Mouse (Mus musculus) hindbrain, embryonic 14.5 days (tissue): ENCODE data around the gene Rxra. TPM values are rescaled to one million over a fixed set of nuclear protein-coding genes. Genes with fewer than 3 reads are reported as not detected.

ENCODE experiments used
- ATAC-seq: fragments of 200-750 bp; cut with Nextera tagmentation; 2 replicates; pipeline ENCODE4 v1.8.0; 2017; ENCODE audit warnings: moderate number of reproducible peaks, mild to moderate bottlenecking, moderate TSS enrichment, moderate library complexity; ENCODE audit not compliant: low FRiP score
- DNase-seq: peaks from one replicate; pipeline ENCODE4 v3.0.0-alpha.2; 2015; ENCODE audit warnings: low spot score
- H3K27ac ChIP-seq: fragments of 300-500 bp; sonication (generic); 2 replicates; pipeline ENCODE4 v1.5.1; 2014; ENCODE audit warnings: mild to moderate bottlenecking, moderate library complexity
- H3K27me3 ChIP-seq: fragments of 300-500 bp; sonication (generic); 2 replicates; pipeline ENCODE4 v1.6.1; 2014; ENCODE audit warnings: mild to moderate bottlenecking, low read length, mixed read lengths; ENCODE audit not compliant: control insufficient read depth, insufficient read depth
- H3K36me3 ChIP-seq: fragments of 300-500 bp; sonication (generic); replicated peaks from 2 replicates; pipeline ENCODE4 v1.6.1; 2014; ENCODE audit not compliant: control insufficient read depth, insufficient read depth
- H3K4me1 ChIP-seq: fragments of 300-500 bp; sonication (generic); replicated peaks from 2 replicates; pipeline ENCODE4 v1.6.1; 2014; ENCODE audit warnings: antibody characterized with exemption, low read length, mixed read lengths; ENCODE audit not compliant: control insufficient read depth, insufficient read depth
- H3K4me2 ChIP-seq: fragments of 300-500 bp; sonication (generic); replicated peaks from 2 replicates; pipeline ENCODE4 v1.6.1; 2014; ENCODE audit warnings: mild to moderate bottlenecking, moderate library complexity
- H3K4me3 ChIP-seq: fragments of 300-500 bp; sonication (generic); replicated peaks from 2 replicates; pipeline ENCODE4 v1.5.1; 2014; ENCODE audit warnings: mild to moderate bottlenecking, low read length
- H3K9ac ChIP-seq: fragments of 300-500 bp; sonication (generic); 2 replicates; pipeline ENCODE4 v1.6.1; 2014
- H3K9me3 ChIP-seq: fragments of 300-500 bp; sonication (generic); 2 replicates; pipeline ENCODE4 v1.6.1; 2016; ENCODE audit warnings: low read length; ENCODE audit not compliant: control insufficient read depth
- WGBS: fragments of 180-500 bp; shearing (Covaris S2); extraction: QIAGEN DNeasy Blood & Tissue Kit; methylation state at CpG from one replicate; pipeline ENCODE4 v1.1.7; 2014; 5-methylcytosine and 5-hydroxymethylcytosine counted together
- polyA plus RNA-seq: library from polyadenylated mRNA; unstranded; fragments of >200 nt; fragmentation: Nextera tagmentation; extraction: Ambion mirVana; gene quantifications from 2 replicates; pipeline ENCODE4 v1.2.1, GENCODE M21; 2014

Rxra gene
- polyA plus RNA-seq, 1 experiment from 2014 or later, result 2.4 TPM

DNA sequence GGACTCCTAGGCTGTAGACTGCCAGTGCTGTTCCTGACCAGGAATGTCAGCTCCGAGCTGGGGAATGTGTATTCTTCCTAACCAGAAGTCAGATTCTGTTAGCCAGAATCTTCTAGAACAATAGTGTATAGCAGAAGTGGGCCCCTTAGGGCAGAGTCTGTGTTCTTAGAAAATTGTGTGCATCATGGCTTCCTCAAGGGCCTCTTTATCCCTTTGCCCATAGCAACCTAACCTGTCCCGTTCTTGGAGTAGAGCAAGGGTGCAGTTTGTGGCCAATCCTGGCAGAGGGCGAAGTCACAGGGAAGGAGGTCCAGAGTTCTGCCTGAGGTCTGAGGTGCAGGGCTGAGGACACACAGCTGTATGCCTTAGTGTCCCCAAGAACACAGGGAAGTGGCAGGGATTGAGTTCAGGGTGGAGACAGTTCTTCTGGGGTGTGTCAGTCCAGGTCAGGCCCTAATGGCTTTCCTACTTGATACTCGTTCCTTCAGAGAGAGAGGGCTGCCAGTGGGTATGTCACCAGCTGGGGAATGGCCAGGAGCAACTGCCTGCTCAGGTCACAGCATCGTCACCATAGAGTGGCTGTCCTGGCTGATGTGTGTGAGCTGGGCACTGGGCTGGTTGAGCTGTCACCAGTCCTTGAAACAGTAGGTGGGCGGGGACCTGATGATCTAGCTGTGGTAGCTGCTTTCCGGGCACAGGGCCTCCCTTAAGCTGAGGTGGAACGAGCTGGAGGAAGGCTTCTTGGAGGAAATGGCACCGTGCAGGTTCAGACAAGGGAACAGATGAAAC, 27.8 kb downstream of the Rxra start:
- H3K36me3 ChIP-seq, result no peaks in the 10 kb centered on the region
- no peak overlapping the region for H3K4me2 ChIP-seq
- no peak overlapping the region for H3K4me3 ChIP-seq
- no peaks in the 10 kb centered on the region for H3K27me3 ChIP-seq
- ATAC-seq, result no peak
- no peaks in the 10 kb centered on the region for H3K9me3 ChIP-seq
- WGBS, result 77% methylated on average over 9 of the region's 9 CpGs
- H3K9ac ChIP-seq, result no peak overlapping the region
- H3K27ac ChIP-seq, result no peak overlapping the region
- no peak for DNase-seq
- peaks cover 30% of the 10 kb centered on the region for H3K4me1 ChIP-seq

DNA sequence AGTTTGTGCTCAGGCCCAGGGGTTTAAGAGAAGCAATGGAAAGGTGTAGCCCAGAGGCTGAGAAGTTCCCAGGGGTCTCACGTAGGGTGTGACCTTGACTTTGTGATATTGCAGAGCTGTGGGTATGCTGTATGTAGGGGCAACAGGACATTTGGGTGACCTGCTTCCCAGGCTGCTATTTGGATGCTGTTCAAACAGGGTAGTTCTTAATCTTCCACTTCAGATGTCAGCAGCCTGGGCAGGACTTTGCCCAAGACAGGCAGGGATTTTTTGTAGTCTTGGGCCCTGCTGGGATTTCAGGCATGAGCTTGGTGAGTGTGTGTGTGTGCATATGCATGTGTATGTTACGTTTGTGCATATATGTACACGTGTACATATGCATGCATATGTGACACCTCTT, 28.4 kb downstream of the Rxra start:
- ATAC-seq (no peak), DNase-seq (no peak)
- Histone ChIP-seq H3K4me1 (peaks cover 24% of the 10 kb centered on the region), H3K27me3 (no peaks in the 10 kb centered on the region), H3K4me3 (no peak overlapping the region), H3K9me3 (no peaks in the 10 kb centered on the region), H3K36me3 (no peaks in the 10 kb centered on the region), H3K9ac (no peak overlapping the region), H3K27ac (no peak overlapping the region), H3K4me2 (no peak overlapping the region)
- WGBS, result 86% methylated on average over 3 of the region's 3 CpGs

DNA sequence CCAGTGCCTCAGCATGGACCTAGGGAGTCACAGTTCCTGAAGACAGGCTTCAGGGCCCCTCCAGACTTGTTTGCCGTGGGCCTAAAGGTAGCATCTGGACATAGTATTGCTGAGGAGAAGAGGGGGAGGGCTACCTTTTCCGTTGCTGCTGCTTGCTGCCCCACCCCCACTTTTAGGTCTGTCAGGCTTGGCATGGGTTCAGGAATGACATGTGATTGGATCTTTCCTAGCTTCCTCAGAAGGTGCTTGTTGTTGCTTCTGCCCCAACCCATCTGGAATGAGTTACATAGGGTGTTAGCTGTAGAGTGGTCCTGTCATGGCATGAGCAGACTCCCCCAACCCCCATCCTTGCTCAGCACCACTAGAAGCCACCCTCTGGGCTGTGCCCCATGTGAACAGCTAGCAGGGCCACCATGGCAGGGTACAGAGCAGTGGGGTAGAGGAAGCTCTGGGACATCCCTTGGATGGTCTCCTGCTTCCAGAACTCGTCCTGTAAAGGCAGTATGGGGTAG, 34.7 kb downstream of the Rxra start:
- Histone ChIP-seq H3K9me3 (no peaks in the 10 kb centered on the region), H3K27me3 (no peaks in the 10 kb centered on the region), H3K36me3 (no peaks in the 10 kb centered on the region), H3K9ac (no peak overlapping the region), H3K4me1 (peaks cover 5% of the 10 kb centered on the region; the same call in 1 of the 2 replicates), H3K4me3 (no peak overlapping the region), H3K4me2 (no peak overlapping the region), H3K27ac (no peak overlapping the region)
- DNase-seq, result no peak
- no peak for ATAC-seq
- 50% methylated on average over 3 of the region's 3 CpGs for WGBS

DNA sequence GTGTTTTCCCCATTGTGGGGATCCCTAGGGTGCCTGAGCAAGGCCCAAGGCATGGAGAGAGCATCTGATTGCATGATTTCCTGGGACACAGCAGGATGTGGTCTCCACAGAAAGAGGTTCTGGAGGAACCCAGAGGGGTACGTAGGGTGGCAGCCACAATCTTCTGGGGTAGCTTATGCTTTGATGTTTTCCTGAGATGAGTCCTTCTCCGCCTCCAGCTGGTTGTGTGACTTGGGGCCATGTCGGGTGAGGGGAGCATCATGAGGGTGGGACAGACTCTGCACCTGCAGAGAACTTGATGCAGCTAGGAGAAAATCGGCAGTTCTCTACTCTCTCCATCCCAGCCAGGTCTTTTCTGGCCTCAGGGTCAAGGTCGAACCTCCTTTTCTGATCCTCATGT, 36.4 kb downstream of the Rxra start:
- Histone ChIP-seq H3K4me2 (no peak overlapping the region), H3K27ac (no peak overlapping the region), H3K27me3 (no peaks in the 10 kb centered on the region), H3K36me3 (no peaks in the 10 kb centered on the region), H3K4me1 (peaks cover 9% of the 10 kb centered on the region; the same call in 1 of the 2 replicates), H3K9ac (no peak overlapping the region), H3K4me3 (no peak overlapping the region), H3K9me3 (no peaks in the 10 kb centered on the region)
- no peak for ATAC-seq
- no peak for DNase-seq
- 95% methylated on average over 5 of the region's 5 CpGs for WGBS

DNA sequence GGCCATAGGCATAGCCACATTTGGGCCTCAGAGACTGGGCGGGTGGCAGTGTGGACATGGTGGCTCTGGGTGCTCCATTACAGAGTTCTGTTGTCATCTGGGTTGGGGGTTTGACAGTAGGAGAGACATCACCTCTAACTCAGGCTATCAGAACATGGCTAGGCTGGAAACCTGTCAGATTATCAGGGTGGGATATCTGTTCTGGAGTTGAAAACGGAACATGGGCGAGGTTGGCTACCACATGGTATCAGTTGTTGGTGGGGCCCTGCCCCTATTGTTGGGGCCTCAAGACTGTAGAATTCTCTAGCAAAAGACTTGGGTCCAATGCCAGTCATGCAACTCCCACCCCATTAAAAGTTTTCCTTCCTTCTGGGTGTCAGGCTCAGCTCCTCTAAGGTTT, 37.1 kb downstream of the Rxra start:
- WGBS, result 97% methylated on average over 3 of the region's 3 CpGs
- H3K27ac ChIP-seq, result no peak overlapping the region
- no peak overlapping the region for H3K4me3 ChIP-seq
- H3K4me2 ChIP-seq, result no peak overlapping the region
- DNase-seq (no peak), ATAC-seq (no peak)
- H3K9me3 ChIP-seq, result no peaks in the 10 kb centered on the region
- no peaks in the 10 kb centered on the region for H3K36me3 ChIP-seq
- no peaks in the 10 kb centered on the region for H3K27me3 ChIP-seq
- peaks cover 16% of the 10 kb centered on the region; the same call in 1 of the 2 replicates for H3K4me1 ChIP-seq
- no peak overlapping the region for H3K9ac ChIP-seq

DNA sequence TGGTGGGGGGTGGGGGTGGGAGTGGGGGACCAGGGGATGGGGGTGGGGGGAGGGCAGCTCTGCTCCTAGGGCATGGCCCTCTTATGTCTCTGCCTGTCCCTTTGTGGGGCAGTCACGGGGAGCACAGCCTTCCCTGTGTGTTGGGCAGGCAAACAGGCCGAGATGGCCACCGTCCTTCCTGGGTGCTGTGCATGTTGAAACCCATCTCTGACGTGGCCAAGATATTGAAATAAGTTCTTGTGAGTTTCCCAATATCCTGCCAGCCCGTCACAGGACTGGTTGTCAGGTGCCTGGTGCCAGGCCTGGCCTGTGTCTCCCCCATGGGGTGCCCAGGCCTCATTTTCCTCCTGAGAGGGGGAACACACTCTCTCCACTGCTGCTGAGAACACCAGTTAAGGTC, 37.9 kb downstream of the Rxra start:
- no peak overlapping the region for H3K4me2 ChIP-seq
- 90% methylated on average over 5 of the region's 5 CpGs for WGBS
- no peaks in the 10 kb centered on the region for H3K9me3 ChIP-seq
- H3K9ac ChIP-seq, result no peak overlapping the region
- no peak for DNase-seq
- no peaks in the 10 kb centered on the region for H3K36me3 ChIP-seq
- H3K4me1 ChIP-seq, result peaks cover 20% of the 10 kb centered on the region; the same call in 1 of the 2 replicates
- no peak overlapping the region for H3K4me3 ChIP-seq
- ATAC-seq, result no peak
- no peaks in the 10 kb centered on the region for H3K27me3 ChIP-seq
- no peak overlapping the region for H3K27ac ChIP-seq

DNA sequence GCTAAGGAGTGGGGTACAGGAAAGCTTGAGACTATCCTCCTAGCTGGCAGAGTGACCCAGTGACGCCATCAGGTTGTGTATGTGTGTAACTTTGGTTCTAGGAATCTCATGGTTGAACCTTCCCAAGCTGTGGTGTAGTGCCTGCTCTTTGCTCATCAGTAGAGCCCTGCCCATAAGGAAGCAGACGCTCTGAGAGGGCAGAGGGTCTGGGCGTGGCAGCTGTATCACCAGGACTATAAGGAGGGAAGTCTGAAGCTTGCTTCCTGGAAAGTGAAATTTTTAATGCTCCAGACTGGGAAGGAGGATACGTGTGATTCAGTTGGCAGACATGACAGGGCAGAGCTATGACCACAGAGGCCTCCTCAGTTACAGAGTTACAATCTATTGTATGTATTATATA, 39.0 kb downstream of the Rxra start:
- Histone ChIP-seq H3K36me3 (no peaks in the 10 kb centered on the region), H3K9ac (no peak overlapping the region), H3K27me3 (no peaks in the 10 kb centered on the region), H3K27ac (no peak overlapping the region), H3K4me2 (no peak overlapping the region), H3K9me3 (no peaks in the 10 kb centered on the region), H3K4me3 (no peak overlapping the region), H3K4me1 (peaks cover 27% of the 10 kb centered on the region)
- 89% methylated on average over 4 of the region's 4 CpGs for WGBS
- DNase-seq, result no peak
- ATAC-seq, result no peak

DNA sequence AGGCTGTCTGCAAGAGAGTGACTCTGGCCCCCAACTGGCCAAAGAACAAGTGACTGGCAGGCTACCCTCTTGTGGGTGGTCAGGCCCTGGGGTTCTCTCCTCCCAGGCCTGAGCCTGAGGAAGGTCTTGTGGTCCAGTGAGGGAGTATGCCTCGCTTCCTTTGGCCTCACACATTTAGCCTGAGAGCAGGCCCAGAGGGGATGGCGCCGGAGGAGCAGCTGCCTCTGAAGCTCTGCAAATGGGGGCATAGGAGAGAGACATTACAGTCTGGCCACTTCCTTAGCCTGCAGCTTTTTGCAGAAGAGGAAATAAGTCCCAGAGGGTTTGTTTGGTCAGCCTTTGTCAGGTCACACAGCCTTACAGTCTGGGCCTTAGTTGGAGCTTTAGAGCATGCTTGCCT, 40.1 kb downstream of the Rxra start:
- Histone ChIP-seq H3K36me3 (no peaks in the 10 kb centered on the region), H3K27me3 (no peaks in the 10 kb centered on the region), H3K4me1 (peaks cover 27% of the 10 kb centered on the region), H3K4me2 (no peak overlapping the region), H3K4me3 (no peak overlapping the region), H3K9me3 (no peaks in the 10 kb centered on the region), H3K27ac (no peak overlapping the region), H3K9ac (no peak overlapping the region)
- DNase-seq, result no peak
- 71% methylated on average over 3 of the region's 3 CpGs for WGBS
- no peak for ATAC-seq

DNA sequence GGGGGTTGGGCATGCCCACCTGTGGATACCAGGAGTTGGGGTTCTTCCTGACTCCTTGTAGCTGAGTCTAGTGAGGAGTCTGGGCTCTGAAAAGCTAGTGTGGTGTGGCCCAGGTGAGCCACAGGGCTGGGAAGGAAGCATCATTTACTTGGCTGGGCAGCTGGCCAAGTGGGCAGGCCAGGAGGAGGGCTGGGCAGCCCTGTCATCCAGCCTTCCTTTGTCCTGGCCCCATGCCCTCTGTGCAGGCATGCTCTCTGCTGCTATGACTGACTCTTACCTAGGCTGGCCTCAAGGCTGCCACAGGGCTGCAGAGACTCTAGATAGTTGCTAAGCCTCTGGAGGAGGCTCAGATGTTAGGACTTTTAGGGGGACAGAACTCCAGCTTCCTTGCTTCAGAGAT, 42.0 kb downstream of the Rxra start:
- Histone ChIP-seq H3K4me2 (no peak overlapping the region), H3K27ac (no peak overlapping the region), H3K36me3 (no peaks in the 10 kb centered on the region), H3K4me1 (peaks cover 27% of the 10 kb centered on the region), H3K27me3 (no peaks in the 10 kb centered on the region), H3K9ac (no peak overlapping the region), H3K4me3 (no peak overlapping the region), H3K9me3 (no peaks in the 10 kb centered on the region)
- ATAC-seq, result no peak; the same call in 1 of the 2 replicates
- no peak for DNase-seq
